In the genomic region with DNA sequence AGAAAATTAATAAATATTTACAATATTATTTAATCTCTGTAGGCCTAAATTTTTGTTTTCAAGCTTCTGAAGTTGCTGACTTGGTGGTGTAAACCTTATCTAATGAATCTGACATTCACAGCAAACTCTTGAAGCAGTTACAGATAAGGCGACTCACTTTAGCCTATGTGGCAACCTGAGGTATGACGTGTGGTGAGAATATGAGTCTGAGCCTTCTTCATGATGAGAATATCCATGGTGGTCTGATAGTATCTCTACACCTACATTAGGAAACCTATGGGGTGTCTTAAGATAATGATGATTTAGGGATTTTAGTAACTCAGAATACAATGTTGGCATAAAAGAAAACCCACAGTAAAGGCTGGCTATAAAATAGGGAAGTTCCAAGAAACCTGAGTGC, we compare ENCODE assay signal across 27 mouse cellular contexts. TPM values are rescaled to one million over a fixed set of nuclear protein-coding genes. Genes with fewer than 3 reads are reported as not detected.
DNase-seq lines count a peak whose midpoint lies in the region; ATAC-seq and TF ChIP-seq lines count a peak whose summit lies in the region.
"Had no signal": no experiment of that assay in that cellular context is flagged by ENCODE, and none has a peak within 500 bp of the region (broad histone marks: within the 10 kb centered on the region; RNA-seq: fewer than 3 reads in every experiment).

No protein-coding gene starts in this region.

- intact Hi-C loops in heart, postnatal 10 days (cut with DNase I): no loop called here

- peaks cover 0 to 15% of the 10 kb centered on the region in 2 experiments; a peak in 2 of 4 replicates for H3K4me1 ChIP-seq in CH12.LX (ENCODE audit: control insufficient read depth in 1 of 2, insufficient read depth in 2 of 2)
- H3K4me1 ChIP-seq in kidney, adult 2 months (ENCODE audit: control insufficient read depth, insufficient read depth, low read length): no peaks in the 10 kb centered on the region
- H3K4me1 ChIP-seq: embryonic facial prominence, embryonic 10.5 days; forebrain, embryonic 13.5 days; heart, embryonic 10.5 days; hindbrain, embryonic 13.5 days had no signal

- TF ChIP-seq RAD21 in CH12.LX (IDR thresholded peaks at IDR 0.05; ENCODE audit: low read depth, low read length): no peak

- DNase-seq in heart, adult 11 months: peak; percentile 4
- no peak for DNase-seq in heart, postnatal 10 days
- no peak for DNase-seq in CH12.LX (ENCODE audit: extremely low read depth)
- DNase-seq in embryo, embryonic 11 days: no peak
- no peak for DNase-seq in kidney, adult 2 months
- no peak for DNase-seq in spleen, postnatal 4 days (ENCODE audit: low spot score in 2 of 2)
- DNase-seq: adrenal gland, postnatal 14 days; cerebellum, adult 11-12 months; cerebellum, adult 9-11 months; cerebellum, postnatal 36 days; gastrocnemius, adult 2 months; gastrocnemius, postnatal 25 days; heart, adult 18-20 months; heart, postnatal 14 days had no signal

- peak; percentile 39 for ATAC-seq in inflammation-experienced regulatory T-cells, adult 6 months
- 0 out of 2 replicates have a peak, but pooled peaks have one; percentile 33 for ATAC-seq in monocyte, adult 5-6 weeks (replicated peaks; ENCODE audit: insufficient number of reproducible peaks, low FRiP score, low TSS enrichment, poor library complexity, severe bottlenecking)
- ATAC-seq: forebrain, embryonic 13.5 days; hindbrain, postnatal 0 days had no signal

- peaks cover 12 to 13% of the 10 kb centered on the region in 2 experiments for H3K36me3 ChIP-seq in CH12.LX (replicated peaks in 1 of 2; ENCODE audit: control insufficient read depth in 1 of 2, insufficient read depth in 1 of 2, low read length in 1 of 2)
- H3K36me3 ChIP-seq in kidney, adult 2 months (ENCODE audit: control insufficient read depth, insufficient read depth, low read length): no peaks in the 10 kb centered on the region
- H3K36me3 ChIP-seq: embryonic facial prominence, embryonic 10.5 days; heart, embryonic 10.5 days; hindbrain, embryonic 13.5 days had no signal

- H3K79me2 ChIP-seq in CH12.LX (replicated peaks; ENCODE audit: control insufficient read depth, extremely low read depth, insufficient read depth, poor library complexity, severe bottlenecking): peaks cover 16% of the 10 kb centered on the region; the same call in 1 of the 2 replicates

- in situ Hi-C loops in CH12.LX (cut with MboI; ENCODE audit: low pct_ligation_motif_present, low pct_unique_long_range_greater_than_20kb, low sequenced_read_pairs): no loop called here

- no peak for TF ChIP-seq EP300 in CH12.LX (IDR thresholded peaks at IDR 0.05; ENCODE audit: low read length)

- H3K4me2 ChIP-seq in CH12.LX (ENCODE audit: insufficient read depth, low read depth, poor library complexity, severe bottlenecking): no peak overlapping the region
- H3K4me2 ChIP-seq: forebrain, embryonic 13.5 days; hindbrain, embryonic 13.5 days had no signal

- H3K27ac ChIP-seq in CH12.LX (ENCODE audit: insufficient read depth, low read depth): no peak overlapping the region
- no peak overlapping the region for H3K27ac ChIP-seq in kidney, adult 2 months (ENCODE audit: insufficient read depth, low read depth, low read length)
- H3K27ac ChIP-seq: embryonic facial prominence, embryonic 10.5 days; forebrain, embryonic 13.5 days; gastrocnemius, adult 2 months; heart, embryonic 10.5 days; hindbrain, embryonic 13.5 days; hindbrain, postnatal 0 days had no signal

- H3K4me3 ChIP-seq in CH12.LX (replicated peaks in 1 of 3; ENCODE audit: low read depth in 2 of 3, low read length in 2 of 3, poor library complexity in 1 of 3): peak overlapping the region in 1 of 3 experiments; percentile 22
- no peak overlapping the region for H3K4me3 ChIP-seq in kidney, adult 2 months (ENCODE audit: insufficient read depth, low read depth, low read length)
- H3K4me3 ChIP-seq: embryonic facial prominence, embryonic 10.5 days; forebrain, embryonic 13.5 days; gastrocnemius, adult 2 months; heart, embryonic 10.5 days; hindbrain, embryonic 13.5 days had no signal

- peaks cover 3% of the 10 kb centered on the region for H3K27me3 ChIP-seq in CH12.LX (replicated peaks)
- H3K27me3 ChIP-seq in kidney, adult 2 months (replicated peaks; ENCODE audit: control insufficient read depth, insufficient read depth, low read length): no peaks in the 10 kb centered on the region
- H3K27me3 ChIP-seq: forebrain, embryonic 13.5 days; hindbrain, embryonic 13.5 days had no signal

- dilution Hi-C loops in CH12.LX (cut with MboI; ENCODE audit: extremely low pct_ligation_motif_present, extremely low pct_unique_long_range_greater_than_20kb, low sequenced_read_pairs): no loop called here

- no peak for TF ChIP-seq POLR2A in CH12.LX (IDR thresholded peaks at IDR 0.05; ENCODE audit: low read depth, low read length)
- TF ChIP-seq POLR2A in kidney, adult 2 months (IDR thresholded peaks at IDR 0.05; ENCODE audit: low read depth, low read length): no peak

- no peaks in the 10 kb centered on the region for H3K9me3 ChIP-seq in CH12.LX (replicated peaks; ENCODE audit: low read length)
- H3K9me3 ChIP-seq: embryonic facial prominence, embryonic 10.5 days; forebrain, embryonic 13.5 days; heart, embryonic 10.5 days; hindbrain, embryonic 13.5 days had no signal

- WGBS in kidney, adult 2 months: 93% methylated on average over 2 of the region's 2 CpGs

- H3K9ac ChIP-seq in CH12.LX (ENCODE audit: insufficient read depth, low read depth): 0 out of 2 replicates have a peak overlapping the region, but pooled peaks have one; percentile 6
- H3K9ac ChIP-seq: forebrain, embryonic 13.5 days; hindbrain, embryonic 13.5 days had no signal

- TF ChIP-seq CTCF in CH12.LX (conservative IDR thresholded peaks at IDR 0.05 in 1 of 2, IDR thresholded peaks at IDR 0.05 in 1 of 2; ENCODE audit: low read depth in 2 of 2, low read length in 2 of 2): no peak
- no peak for TF ChIP-seq CTCF in kidney, adult 2 months (conservative IDR thresholded peaks at IDR 0.05; ENCODE audit: insufficient read depth, insufficient read length, low read depth, low read length)

TF ChIP-seq in CH12.LX, 34 proteins besides CTCF, POLR2A, EP300 and RAD21:
- TF ChIP-seq NELFE (IDR thresholded peaks at IDR 0.05; ENCODE audit: low read depth, low read length) (no peak), TCF12 (IDR thresholded peaks at IDR 0.05; ENCODE audit: low read depth, low read length) (no peak), MXI1 (IDR thresholded peaks at IDR 0.05; ENCODE audit: low read depth, low read length) (no peak), ZKSCAN1 (IDR thresholded peaks at IDR 0.05; ENCODE audit: borderline replicate concordance, low read depth, low read length) (no peak), RCOR1 (conservative IDR thresholded peaks at IDR 0.05; ENCODE audit: low read depth, low read length) (no peak), ETS1 (conservative IDR thresholded peaks at IDR 0.05; ENCODE audit: low read depth, low read length) (no peak), E2F4 (IDR thresholded peaks at IDR 0.05; ENCODE audit: insufficient replicate concordance, low read depth, low read length) (no peak), ZMIZ1 (IDR thresholded peaks at IDR 0.05; ENCODE audit: low read depth, low read length) (no peak)

RNA-seq across cellular contexts. Expression of a gene that starts 3.4 kb away (rescaled TPM):
- not detected for total RNA-seq in heart, postnatal 10 days (2021)
- total RNA-seq in CH12.LX (2012; rRNA removed) (13.8 and 14.5 TPM in 2 replicates), CH12.LX (2014; rRNA removed) (8.3 and 8.7 TPM in 2 replicates)
- polyA plus RNA-seq in CH12.LX (2012; ENCODE audit: insufficient read length, low read depth): 3.9 and 4.7 TPM in 2 replicates
- 10 to 100 TPM; 25.1 to 29.8 (median 28.5) TPM for polyA plus RNA-seq in inflammation-experienced regulatory T-cells, adult 6 months (2017; shearing (Covaris generic))
- 1.7 TPM in 1 of 3 replicates, not detected in the others for total RNA-seq in monocyte, adult 5-6 weeks (2017)
- 0.08 and 0.09 TPM in 2 replicates for polyA plus RNA-seq in kidney, adult 2 months (2012; rRNA removed)
- total RNA-seq: adrenal gland, adult 18-20 months; adrenal gland, postnatal 14 days; gastrocnemius, adult 2 months; gastrocnemius, postnatal 25 days; heart, adult 18-20 months; heart, postnatal 14 days; hematopoietic stem cell, adult 5-6 weeks; MEL had no signal
- polyA plus RNA-seq: C2C12; embryonic facial prominence, embryonic 10.5 days; embryonic facial prominence, embryonic 14.5 days; forebrain, embryonic 13.5 days; heart, embryonic 10.5 days; heart, embryonic 14.5 days; hindbrain, embryonic 13.5 days; hindbrain, postnatal 0 days had no signal

RNA-seq across cellular contexts. Expression of a gene that starts 5.4 kb away (rescaled TPM):
- total RNA-seq in heart, postnatal 10 days (2021): 10 to 100 TPM; 69.1 to 69.7 TPM
- total RNA-seq in CH12.LX (2012; rRNA removed): 59.9 and 63.8 TPM in 2 replicates
- 78.0 and 78.7 TPM in 2 replicates for total RNA-seq in CH12.LX (2014; rRNA removed)
- 65.6 and 80.6 TPM in 2 replicates for polyA plus RNA-seq in CH12.LX (2012; ENCODE audit: insufficient read length, low read depth)
- polyA plus RNA-seq in inflammation-experienced regulatory T-cells, adult 6 months (2017; shearing (Covaris generic)): 100 to 1,000 TPM; 231 to 337 (median 232) TPM
- total RNA-seq in monocyte, adult 5-6 weeks (2017): 14.5 to 60.0 TPM (median 53.1 TPM) in 3 replicates
- 45.0 and 47.0 TPM in 2 replicates for polyA plus RNA-seq in kidney, adult 2 months (2012; rRNA removed)

RNA-seq across cellular contexts. Expression of a gene that starts 40.7 kb away (rescaled TPM):
- not detected for total RNA-seq in heart, postnatal 10 days (2021)
- not detected in 2 replicates for total RNA-seq in CH12.LX (2012; rRNA removed)
- total RNA-seq in CH12.LX (2014; rRNA removed): not detected in 2 replicates
- polyA plus RNA-seq in CH12.LX (2012; ENCODE audit: insufficient read length, low read depth): not detected in 2 replicates
- polyA plus RNA-seq in inflammation-experienced regulatory T-cells, adult 6 months (2017; shearing (Covaris generic)): under 1 TPM in 1 of 3 experiments, not detected in 2; 0.24 TPM
- not detected in 3 replicates for total RNA-seq in monocyte, adult 5-6 weeks (2017)
- not detected in 2 replicates for polyA plus RNA-seq in kidney, adult 2 months (2012; rRNA removed)
- total RNA-seq: adrenal gland, adult 18-20 months; adrenal gland, postnatal 14 days; gastrocnemius, adult 2 months; gastrocnemius, postnatal 25 days; heart, adult 18-20 months; heart, postnatal 14 days; hematopoietic stem cell, adult 5-6 weeks; hindbrain, postnatal 0 days; MEL had no signal
- polyA plus RNA-seq: C2C12; embryonic facial prominence, embryonic 10.5 days; embryonic facial prominence, embryonic 14.5 days; forebrain, embryonic 13.5 days; heart, embryonic 10.5 days; heart, embryonic 14.5 days; hindbrain, embryonic 13.5 days; hindbrain, postnatal 0 days had no signal

RNA-seq across cellular contexts. Expression of a gene that starts 52.2 kb away (rescaled TPM):
- 10 to 100 TPM; 20.4 to 25.7 TPM for total RNA-seq in heart, postnatal 10 days (2021)
- total RNA-seq in CH12.LX (2012; rRNA removed): 77.2 and 91.4 TPM in 2 replicates
- 70.3 and 74.5 TPM in 2 replicates for total RNA-seq in CH12.LX (2014; rRNA removed)
- 72.3 and 75.6 TPM in 2 replicates for polyA plus RNA-seq in CH12.LX (2012; ENCODE audit: insufficient read length, low read depth)
- polyA plus RNA-seq in inflammation-experienced regulatory T-cells, adult 6 months (2017; shearing (Covaris generic)): 10 to 100 TPM; 38.9 to 52.3 (median 41.0) TPM
- 7.1 to 14.9 TPM (median 10.7 TPM) in 3 replicates for total RNA-seq in monocyte, adult 5-6 weeks (2017)
- 27.7 and 29.8 TPM in 2 replicates for polyA plus RNA-seq in kidney, adult 2 months (2012; rRNA removed)
